Mouse (Mus musculus): ENCODE results near the gene Zwilch. TPM values are rescaled to one million over a fixed set of nuclear protein-coding genes. Genes with fewer than 3 reads are reported as not detected.

Gene Zwilch
- polyA plus RNA-seq, 1 experiment from 2014 or later = 31.4 TPM

DNA sequence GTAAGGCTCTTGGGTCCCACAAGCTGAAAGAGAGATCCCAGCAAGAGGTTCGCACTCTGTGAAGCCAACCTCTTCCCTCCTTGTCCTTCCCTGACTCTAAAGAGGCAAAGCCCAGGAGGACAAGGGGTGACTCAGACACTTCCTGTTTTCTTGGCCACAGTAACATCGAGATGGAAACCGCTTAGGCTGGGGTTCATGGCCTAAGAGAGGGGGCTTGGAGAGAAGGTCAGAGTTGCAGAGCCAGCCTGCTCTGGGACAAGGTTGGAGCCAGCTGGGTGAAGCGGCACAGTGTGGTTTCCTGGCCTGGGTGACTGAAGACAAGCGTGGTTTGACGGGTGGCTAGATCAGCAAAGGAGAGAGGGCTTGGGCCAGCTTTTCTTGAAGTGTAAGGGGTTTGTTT is 67.6 kb downstream of the Zwilch start:
- no peaks in the 10 kb centered on the region for H3K9me3 ChIP-seq (ENCODE audit: low read depth, low read length)
- ATAC-seq (ENCODE audit: insufficient read depth) (no peak), DNase-seq (no peak)
- no peak overlapping the region for H3K4me2 ChIP-seq
- no peak overlapping the region for H3K4me3 ChIP-seq (ENCODE audit: low read depth, low read length)
- no peak overlapping the region for H3K27ac ChIP-seq (ENCODE audit: low read depth)
- WGBS = 68% methylated on average over 6 of the region's 6 CpGs
- no peaks in the 10 kb centered on the region for H3K36me3 ChIP-seq (ENCODE audit: insufficient read depth)
- no peak overlapping the region for H3K9ac ChIP-seq
- no peak for TF ChIP-seq CTCF (IDR thresholded peaks at IDR 0.05; ENCODE audit: low read depth)
- no peaks in the 10 kb centered on the region for H3K27me3 ChIP-seq (ENCODE audit: insufficient read depth, low read length)
- no peaks in the 10 kb centered on the region for H3K4me1 ChIP-seq (ENCODE audit: insufficient read depth)

GRCm38 (mm10) chr9:64100442-64100841 is 72.5 kb downstream of the Zwilch start:
- WGBS = 1% methylated on average over 4 of the region's 4 CpGs
- H3K36me3 ChIP-seq (ENCODE audit: insufficient read depth) = no peaks in the 10 kb centered on the region
- no peak overlapping the region for H3K9ac ChIP-seq
- no peak overlapping the region for H3K27ac ChIP-seq (ENCODE audit: low read depth)
- 0 out of 2 replicates have a peak, but pooled peaks cover 2% of the 10 kb centered on the region for H3K4me1 ChIP-seq (ENCODE audit: insufficient read depth)
- H3K4me3 ChIP-seq (ENCODE audit: low read depth, low read length) = no peak overlapping the region
- no peak overlapping the region for H3K4me2 ChIP-seq
- H3K9me3 ChIP-seq (ENCODE audit: low read depth, low read length) = no peaks in the 10 kb centered on the region
- DNase-seq = peak; percentile 88
- peak; percentile 96 for TF ChIP-seq CTCF (IDR thresholded peaks at IDR 0.05; ENCODE audit: low read depth)
- ATAC-seq (ENCODE audit: insufficient read depth) = 0 out of 2 replicates have a peak, but pooled peaks have one; percentile 54
- no peaks in the 10 kb centered on the region for H3K27me3 ChIP-seq (ENCODE audit: insufficient read depth, low read length)

GRCm38 (mm10) chr9:64098282-64098681 is 74.6 kb downstream of the Zwilch start:
- 71% methylated on average over 4 of the region's 4 CpGs for WGBS
- peak; percentile 55 for DNase-seq
- ATAC-seq (ENCODE audit: insufficient read depth) = no peak

DNA sequence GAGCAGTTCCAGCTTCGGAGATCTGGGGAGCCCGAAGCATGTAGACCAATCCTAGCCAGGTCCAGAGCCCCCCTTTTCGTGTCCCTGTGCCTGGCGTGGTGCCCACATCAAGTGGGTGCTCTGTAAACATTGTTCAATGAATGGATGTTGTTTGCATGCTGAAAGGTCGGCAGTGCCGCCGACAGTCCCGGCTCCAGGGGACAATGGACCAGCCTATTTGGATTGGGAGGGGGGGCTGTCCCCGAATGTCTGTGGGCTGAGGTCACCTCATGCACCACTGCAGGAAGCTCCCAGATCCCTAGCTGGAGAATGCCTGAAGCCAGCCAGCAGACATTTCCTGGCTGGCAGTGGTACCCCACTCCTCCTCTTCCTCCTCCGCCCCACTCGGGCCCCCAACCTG is 78.8 kb downstream of the Zwilch start:
- Histone ChIP-seq H3K4me3 (ENCODE audit: low read depth, low read length) (no peak overlapping the region), H3K4me2 (peak overlapping the region; percentile 10; the same call in 1 of the 2 replicates), H3K27me3 (ENCODE audit: insufficient read depth, low read length) (no peaks in the 10 kb centered on the region), H3K9ac (no peak overlapping the region), H3K4me1 (ENCODE audit: insufficient read depth) (peaks cover 23% of the 10 kb centered on the region), H3K27ac (ENCODE audit: low read depth) (peak overlapping the region; percentile 92), H3K36me3 (ENCODE audit: insufficient read depth) (no peaks in the 10 kb centered on the region), H3K9me3 (ENCODE audit: low read depth, low read length) (no peaks in the 10 kb centered on the region)
- DNase-seq (peak; percentile 84), ATAC-seq (ENCODE audit: insufficient read depth) (peak; percentile 86)
- no peak for TF ChIP-seq CTCF (IDR thresholded peaks at IDR 0.05; ENCODE audit: low read depth)
- whole genome bisulfite sequencing = 21% methylated on average over 11 of the region's 11 CpGs

More at GRCm38 (mm10) chr9:64098282-64098681, 74.6 kb downstream of the Zwilch start:
- no peak overlapping the region for H3K4me2 ChIP-seq
- H3K4me1 ChIP-seq (ENCODE audit: insufficient read depth) = peaks cover 22% of the 10 kb centered on the region
- H3K4me3 ChIP-seq (ENCODE audit: low read depth, low read length) = no peak overlapping the region
- H3K27ac ChIP-seq (ENCODE audit: low read depth) = no peak overlapping the region
- H3K9me3 ChIP-seq (ENCODE audit: low read depth, low read length) = no peaks in the 10 kb centered on the region
- peak; percentile 69 for TF ChIP-seq CTCF (IDR thresholded peaks at IDR 0.05; ENCODE audit: low read depth)
- no peaks in the 10 kb centered on the region for H3K27me3 ChIP-seq (ENCODE audit: insufficient read depth, low read length)
- no peak overlapping the region for H3K9ac ChIP-seq
- H3K36me3 ChIP-seq (ENCODE audit: insufficient read depth) = no peaks in the 10 kb centered on the region

- Histone ChIP-seq H3K27ac (ENCODE audit: low read depth) (peak overlapping the region; percentile 67), H3K27me3 (ENCODE audit: insufficient read depth, low read length) (no peaks in the 10 kb centered on the region), H3K4me2 (no peak overlapping the region), H3K4me1 (ENCODE audit: insufficient read depth) (peaks cover 19% of the 10 kb centered on the region), H3K9me3 (ENCODE audit: low read depth, low read length) (no peaks in the 10 kb centered on the region), H3K4me3 (ENCODE audit: low read depth, low read length) (no peak overlapping the region), H3K36me3 (ENCODE audit: insufficient read depth) (no peaks in the 10 kb centered on the region), H3K9ac (peak overlapping the region; percentile 20; the same call in 1 of the 2 replicates)
- ATAC-seq (ENCODE audit: insufficient read depth) (peak; percentile 21; the same call in 1 of the 2 replicates), DNase-seq (peak; percentile 78)
- 34% methylated on average over 12 of the region's 12 CpGs for WGBS
- TF ChIP-seq CTCF (IDR thresholded peaks at IDR 0.05; ENCODE audit: low read depth) = no peak
These were observed 83.9 kb downstream of the Zwilch start for GRCm38 (mm10) chr9:64089004-64089403.

DNA sequence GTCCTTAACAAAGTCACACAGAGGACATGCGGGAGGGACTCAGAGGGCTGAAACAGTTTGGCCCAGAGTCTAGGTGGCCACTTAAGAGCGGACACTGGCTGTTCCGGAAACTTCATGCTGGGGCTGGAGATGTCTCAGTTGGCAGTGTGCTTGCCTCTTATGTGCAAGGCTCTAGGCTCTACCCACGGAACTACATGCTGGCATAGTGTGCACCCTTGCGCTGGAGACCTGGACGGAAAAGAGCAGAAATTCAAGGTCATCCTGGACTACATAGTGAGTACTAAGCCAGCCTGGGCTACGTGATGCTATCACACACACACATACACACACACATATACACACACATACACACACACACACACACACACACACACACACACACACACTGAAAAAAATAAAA is 84.6 kb downstream of the Zwilch start:
- peak overlapping the region; percentile 67; the same call in 1 of the 2 replicates for H3K27ac ChIP-seq (ENCODE audit: low read depth)
- H3K9ac ChIP-seq = no peak overlapping the region
- H3K4me3 ChIP-seq (ENCODE audit: low read depth, low read length) = no peak overlapping the region
- H3K4me1 ChIP-seq (ENCODE audit: insufficient read depth) = peaks cover 16% of the 10 kb centered on the region
- TF ChIP-seq CTCF (IDR thresholded peaks at IDR 0.05; ENCODE audit: low read depth) = no peak
- no peaks in the 10 kb centered on the region for H3K36me3 ChIP-seq (ENCODE audit: insufficient read depth)
- no peak overlapping the region for H3K4me2 ChIP-seq
- DNase-seq (no peak), ATAC-seq (ENCODE audit: insufficient read depth) (no peak)
- H3K9me3 ChIP-seq (ENCODE audit: low read depth, low read length) = no peaks in the 10 kb centered on the region
- WGBS = 84% methylated on average over 7 of the region's 7 CpGs
- no peaks in the 10 kb centered on the region for H3K27me3 ChIP-seq (ENCODE audit: insufficient read depth, low read length)

GRCm38 (mm10) chr9:64087461-64088235 is 85.3 kb downstream of the Zwilch start:
- H3K27ac ChIP-seq (ENCODE audit: low read depth) = no peak overlapping the region
- 37% methylated on average over 5 of the region's 5 CpGs for WGBS
- no peak overlapping the region for H3K4me2 ChIP-seq
- no peaks in the 10 kb centered on the region for H3K27me3 ChIP-seq (ENCODE audit: insufficient read depth, low read length)
- H3K9me3 ChIP-seq (ENCODE audit: low read depth, low read length) = no peaks in the 10 kb centered on the region
- DNase-seq = peak; percentile 92
- peak; percentile 41; the same call in 1 of the 2 replicates for ATAC-seq (ENCODE audit: insufficient read depth)
- no peaks in the 10 kb centered on the region for H3K36me3 ChIP-seq (ENCODE audit: insufficient read depth)
- H3K4me1 ChIP-seq (ENCODE audit: insufficient read depth) = peaks cover 15% of the 10 kb centered on the region
- TF ChIP-seq CTCF (IDR thresholded peaks at IDR 0.05; ENCODE audit: low read depth) = peak; percentile 99
- H3K9ac ChIP-seq = no peak overlapping the region
- no peak overlapping the region for H3K4me3 ChIP-seq (ENCODE audit: low read depth, low read length)

Other genes with a start within 250 kb of the Zwilch start
- 13.6 and 15.3 TPM in 2 replicates for gene Smad6, start 151.0 kb downstream of the Zwilch start, polyA plus RNA-seq (2014; fragmentation: Nextera tagmentation; extraction: Ambion mirVana)
- gene Lctl, start 56.0 kb downstream of the Zwilch start, polyA plus RNA-seq (2014; fragmentation: Nextera tagmentation; extraction: Ambion mirVana) = 0.13 TPM in 1 of 2 replicates, not detected in the other
- gene Rpl4, start 271 bp upstream of the Zwilch start, polyA plus RNA-seq (2014; fragmentation: Nextera tagmentation; extraction: Ambion mirVana) = 1,349 and 1,368 TPM in 2 replicates
- gene Snapc5, start 6.2 kb upstream of the Zwilch start, polyA plus RNA-seq (2014; fragmentation: Nextera tagmentation; extraction: Ambion mirVana) = 23.2 and 24.7 TPM in 2 replicates
- 2.7 and 3.6 TPM in 2 replicates for gene Uchl4, start 62.1 kb upstream of the Zwilch start, polyA plus RNA-seq (2014; fragmentation: Nextera tagmentation; extraction: Ambion mirVana)
- 69.2 and 71.2 TPM in 2 replicates for gene Map2k1, start 80.5 kb upstream of the Zwilch start, polyA plus RNA-seq (2014; fragmentation: Nextera tagmentation; extraction: Ambion mirVana)
- 281 and 288 TPM in 2 replicates for gene Tipin, start 108.5 kb upstream of the Zwilch start, polyA plus RNA-seq (2014; fragmentation: Nextera tagmentation; extraction: Ambion mirVana)
- 24.0 and 24.6 TPM in 2 replicates for gene Dis3l, start 168.2 kb upstream of the Zwilch start, polyA plus RNA-seq (2014; fragmentation: Nextera tagmentation; extraction: Ambion mirVana)
- gene Megf11, start 212.5 kb upstream of the Zwilch start, polyA plus RNA-seq (2014; fragmentation: Nextera tagmentation; extraction: Ambion mirVana) = 1.1 and 1.6 TPM in 2 replicates